Mouse (Mus musculus) lung, postnatal 14 days (tissue): ENCODE results near the gene Pcgf2.
"Not testable (repeated sequence)": the region's sequence is repeated elsewhere in the genome, so short reads cannot be mapped to it uniquely, and the experiment has no call there.

Source experiments
- DNase-seq: peaks from one replicate; pipeline ENCODE4 v3.0.0; 2021

Pcgf2 gene

GRCm38 (mm10) chr11:97666221-97666620, 34.1 kb downstream of the Pcgf2 start:
- no peak for DNase-seq

- no peak for DNase-seq
Observed at GRCm38 (mm10) chr11:97665431-97665830, 34.9 kb downstream of the Pcgf2 start.

GRCm38 (mm10) chr11:97664771-97665240, 35.5 kb downstream of the Pcgf2 start:
- no peak for DNase-seq

GRCm38 (mm10) chr11:97664339-97664665, 36.0 kb downstream of the Pcgf2 start:
- no peak for DNase-seq

- DNase-seq = peak; percentile 58
Observed at GRCm38 (mm10) chr11:97663528-97664338, 36.6 kb downstream of the Pcgf2 start.

- peak; percentile 80 for DNase-seq
Observed at GRCm38 (mm10) chr11:97662893-97663527, 37.3 kb downstream of the Pcgf2 start, which contains the start of gene Mllt6. TSS of gene Mllt6 (plus strand) at chr11:97663414.

- DNase-seq = peak; percentile 67
Observed at GRCm38 (mm10) chr11:97662207-97662892, 37.9 kb downstream of the Pcgf2 start.

GRCm38 (mm10) chr11:97661648-97662133, 38.6 kb downstream of the Pcgf2 start:
- peak; percentile 71 for DNase-seq

- no peak for DNase-seq
Observed at GRCm38 (mm10) chr11:97660734-97661647, 39.3 kb downstream of the Pcgf2 start.

GRCm38 (mm10) chr11:97659990-97660714, 40.1 kb downstream of the Pcgf2 start:
- DNase-seq = peak; percentile 76

GRCm38 (mm10) chr11:97659267-97659989, 40.9 kb downstream of the Pcgf2 start:
- DNase-seq = no peak

GRCm38 (mm10) chr11:97658751-97659266, 41.5 kb downstream of the Pcgf2 start:
- DNase-seq = no peak

- not testable (repeated sequence) for DNase-seq
Observed at GRCm38 (mm10) chr11:97657967-97658366, 42.3 kb downstream of the Pcgf2 start.

- DNase-seq = no peak
Observed at GRCm38 (mm10) chr11:97657184-97657945, 42.9 kb downstream of the Pcgf2 start.

- no peak for DNase-seq
Observed at GRCm38 (mm10) chr11:97656269-97656971, 43.9 kb downstream of the Pcgf2 start.

- DNase-seq = no peak
Observed at GRCm38 (mm10) chr11:97654210-97654609, 46.1 kb downstream of the Pcgf2 start.

- not testable (repeated sequence) for DNase-seq
Observed at GRCm38 (mm10) chr11:97653376-97653775, 46.9 kb downstream of the Pcgf2 start.

GRCm38 (mm10) chr11:97650341-97650740, 50.0 kb downstream of the Pcgf2 start:
- DNase-seq = no peak

GRCm38 (mm10) chr11:97648541-97648940, 51.8 kb downstream of the Pcgf2 start:
- DNase-seq = not testable (repeated sequence)
